Mouse (Mus musculus) lung, postnatal 0 days (tissue): ENCODE data around the gene Mphosph10.

Experiments
- CTCF ChIP-seq: IDR thresholded peaks from 2 replicates; pipeline ENCODE4 v1.5.1; 2016; ENCODE audit warnings: antibody characterized with exemption, mild to moderate bottlenecking
- EP300 ChIP-seq: IDR thresholded peaks from 2 replicates; pipeline ENCODE4 v1.6.1; 2016; ENCODE audit warnings: antibody characterized with exemption, mild to moderate bottlenecking, control low read depth

- no peak for TF ChIP-seq CTCF
- no peak for TF ChIP-seq EP300
These were observed 37.9 kb downstream of the Mphosph10 start for GRCm38 (mm10) chr7:64354206-64354605.
